Mouse (Mus musculus) urinary bladder, postnatal 10 days (tissue): ENCODE data around the gene Slc12a5.

Experiments used
- DNase-seq: peaks from one replicate; pipeline ENCODE4 v3.0.0; 2022; ENCODE audit warnings: low spot score

The Slc12a5 gene

GRCm38 (mm10) chr2:164985962-164986361, 25.4 kb downstream of the Slc12a5 start:
- DNase-seq = no peak

- no peak for DNase-seq
Observed at GRCm38 (mm10) chr2:164986371-164987027, 25.9 kb downstream of the Slc12a5 start.

GRCm38 (mm10) chr2:164988777-164989176, 28.2 kb downstream of the Slc12a5 start:
- no peak for DNase-seq

GRCm38 (mm10) chr2:164991111-164991510, 30.5 kb downstream of the Slc12a5 start:
- no peak for DNase-seq

GRCm38 (mm10) chr2:164991808-164992207, 31.2 kb downstream of the Slc12a5 start:
- DNase-seq = no peak

GRCm38 (mm10) chr2:164994156-164994555, 33.6 kb downstream of the Slc12a5 start:
- DNase-seq = no peak

- DNase-seq = no peak
Observed at GRCm38 (mm10) chr2:164994659-164995428, 34.2 kb downstream of the Slc12a5 start.

- no peak for DNase-seq
Observed at GRCm38 (mm10) chr2:164995976-164996375, 35.4 kb downstream of the Slc12a5 start.

GRCm38 (mm10) chr2:164996848-164997720, 36.5 kb downstream of the Slc12a5 start:
- DNase-seq = no peak

GRCm38 (mm10) chr2:164997721-164998428, 37.3 kb downstream of the Slc12a5 start:
- DNase-seq = no peak

GRCm38 (mm10) chr2:165001958-165002357, 41.4 kb downstream of the Slc12a5 start:
- DNase-seq = no peak

- DNase-seq = no peak
Observed at GRCm38 (mm10) chr2:165003108-165003507, 42.5 kb downstream of the Slc12a5 start.

GRCm38 (mm10) chr2:165004237-165004636, 43.6 kb downstream of the Slc12a5 start:
- no peak for DNase-seq

GRCm38 (mm10) chr2:165006813-165007212, 46.2 kb downstream of the Slc12a5 start:
- DNase-seq = no peak

- DNase-seq = no peak
Observed at GRCm38 (mm10) chr2:165007986-165008385, 47.4 kb downstream of the Slc12a5 start.

- DNase-seq = no peak
Observed at GRCm38 (mm10) chr2:165009161-165009560, 48.6 kb downstream of the Slc12a5 start.

- no peak for DNase-seq
Observed at GRCm38 (mm10) chr2:165009581-165009980, 49.0 kb downstream of the Slc12a5 start.

- DNase-seq = no peak
Observed at GRCm38 (mm10) chr2:165010351-165010750, 49.7 kb downstream of the Slc12a5 start.

GRCm38 (mm10) chr2:165014935-165015334, 54.3 kb downstream of the Slc12a5 start:
- DNase-seq = no peak

- no peak for DNase-seq
Observed at GRCm38 (mm10) chr2:165020490-165020889, 59.9 kb downstream of the Slc12a5 start.

- DNase-seq = no peak
Observed at GRCm38 (mm10) chr2:165027163-165027562, 66.6 kb downstream of the Slc12a5 start.

- no peak for DNase-seq
Observed at GRCm38 (mm10) chr2:165032533-165032932, 71.9 kb downstream of the Slc12a5 start.
